Comparison of ENCODE assay signal across 15 mouse cellular contexts in the genomic region with DNA sequence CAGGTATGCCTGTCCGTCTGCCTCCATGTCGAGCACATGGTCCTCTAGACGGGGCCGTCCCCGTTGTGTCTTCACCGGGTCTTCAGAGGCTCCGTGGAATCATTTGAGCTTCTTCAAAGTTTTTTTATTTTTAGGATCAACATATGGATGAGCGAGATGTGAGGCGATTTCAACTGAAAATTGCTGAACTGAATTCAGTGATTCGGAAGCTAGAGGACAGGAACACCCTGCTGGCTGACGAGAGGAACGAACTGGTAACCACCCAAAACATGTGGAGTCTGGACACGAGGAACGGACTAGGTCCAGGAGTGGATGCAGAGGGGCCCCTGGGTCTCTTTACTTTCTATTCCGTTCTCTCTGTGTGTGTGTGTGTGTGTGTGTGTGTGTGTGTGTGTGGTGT. TPM values are rescaled to one million over a fixed set of nuclear protein-coding genes. Genes with fewer than 3 reads are reported as not detected.
"Had no signal": no experiment of that assay in that cellular context is flagged by ENCODE, and none has a peak within 500 bp of the region (broad histone marks: within the 10 kb centered on the region; RNA-seq: fewer than 3 reads in every experiment).

No protein-coding gene starts in this region.

- H3K27me3 ChIP-seq: hindbrain, embryonic 15.5 days; liver, embryonic 13.5 days had no signal

- H3K27ac ChIP-seq: hindbrain, embryonic 15.5 days; limb, embryonic 12.5 days; liver, embryonic 13.5 days had no signal

- DNase-seq: kidney, adult 8-10 months; kidney, postnatal 25 days; liver; liver, embryonic 13.5 days; liver, postnatal 0 days; right cerebral cortex, adult 18-20 months; right cerebral cortex, postnatal 25 days; thymus, postnatal 36 days had no signal

- H3K4me2 ChIP-seq: hindbrain, embryonic 15.5 days; limb, embryonic 12.5 days; liver, embryonic 13.5 days had no signal

- H3K9me3 ChIP-seq: hindbrain, embryonic 15.5 days; limb, embryonic 12.5 days; liver, embryonic 13.5 days had no signal

- H3K36me3 ChIP-seq: hindbrain, embryonic 15.5 days; limb, embryonic 12.5 days; liver, embryonic 13.5 days had no signal

- H3K9ac ChIP-seq: hindbrain, embryonic 15.5 days; limb, embryonic 12.5 days; liver, embryonic 13.5 days; liver, postnatal 0 days had no signal

- ATAC-seq: inflammation-experienced regulatory T-cells, adult 6 months; intestine, postnatal 0 days; liver, postnatal 0 days; midbrain, embryonic 16.5 days had no signal

- H3K4me1 ChIP-seq: limb, embryonic 12.5 days; liver, embryonic 13.5 days had no signal

- H3K4me3 ChIP-seq: hindbrain, embryonic 15.5 days; limb, embryonic 12.5 days; liver, embryonic 13.5 days had no signal

RNA-seq across cellular contexts. Expression of a gene that starts 16.5 kb away (rescaled TPM):
- total RNA-seq: megakaryocyte progenitor cell, adult 5-6 weeks had no signal
- polyA plus RNA-seq: kidney, embryonic 16.5 days; limb, embryonic 12.5 days; liver, embryonic 13.5 days; liver, postnatal 0 days had no signal
